Mouse (Mus musculus) hindbrain, embryonic 15.5 days (tissue): ENCODE measurements around the gene Cd36. TPM values are rescaled to one million over a fixed set of nuclear protein-coding genes. Genes with fewer than 3 reads are reported as not detected.
"Not testable (repeated sequence)": the region's sequence is repeated elsewhere in the genome, so short reads cannot be mapped to it uniquely, and the experiment has no call there.

Experiments
- ATAC-seq: fragments of 200-750 bp; cut with Nextera tagmentation; 2 replicates; pipeline ENCODE4 v1.8.0; 2017; ENCODE audit warnings: low read depth, moderate number of reproducible peaks, moderate TSS enrichment; ENCODE audit not compliant: low FRiP score
- H3K27ac ChIP-seq: fragments of 300-500 bp; sonication (generic); replicated peaks from 2 replicates; pipeline ENCODE4 v1.5.1; 2015; ENCODE audit warnings: mild to moderate bottlenecking, inconsistent platforms
- H3K27me3 ChIP-seq: fragments of 300-500 bp; sonication (generic); 2 replicates; pipeline ENCODE4 v1.6.1; 2015; ENCODE audit warnings: control low read depth, inconsistent platforms
- H3K36me3 ChIP-seq: fragments of 300-500 bp; sonication (generic); 2 replicates; pipeline ENCODE4 v1.6.1; 2015; ENCODE audit warnings: control low read depth, inconsistent platforms
- H3K4me1 ChIP-seq: fragments of 300-500 bp; sonication (generic); replicated peaks from 2 replicates; pipeline ENCODE4 v1.6.1; 2015; ENCODE audit warnings: control low read depth, inconsistent platforms
- H3K4me2 ChIP-seq: fragments of 300-500 bp; sonication (generic); 2 replicates; pipeline ENCODE4 v1.6.1; 2015; ENCODE audit warnings: moderate library complexity, mild to moderate bottlenecking, inconsistent platforms
- H3K4me3 ChIP-seq: fragments of 300-500 bp; sonication (generic); 2 replicates; pipeline ENCODE4 v1.5.1; 2015; ENCODE audit warnings: mild to moderate bottlenecking, inconsistent platforms
- H3K9ac ChIP-seq: fragments of 300-500 bp; sonication (generic); 2 replicates; pipeline ENCODE4 v1.6.1; 2015; ENCODE audit warnings: inconsistent platforms
- H3K9me3 ChIP-seq: fragments of 300-500 bp; sonication (generic); 2 replicates; pipeline ENCODE4 v1.6.1; 2016; ENCODE audit warnings: control low read depth, inconsistent platforms
- WGBS: fragments of 180-500 bp; shearing (Covaris S2); methylation state at CpG from one replicate; pipeline ENCODE4 v1.1.7; 2015; 5-methylcytosine and 5-hydroxymethylcytosine counted together
- polyA plus RNA-seq: library from polyadenylated mRNA; unstranded; fragments of >200 nt; fragmentation: Nextera tagmentation; extraction: Ambion mirVana; gene quantifications from 2 replicates; pipeline ENCODE4 v1.2.1, GENCODE M21; 2015

Cd36 gene
- 5.8 and 6.6 TPM in 2 replicates for polyA plus RNA-seq

DNA sequence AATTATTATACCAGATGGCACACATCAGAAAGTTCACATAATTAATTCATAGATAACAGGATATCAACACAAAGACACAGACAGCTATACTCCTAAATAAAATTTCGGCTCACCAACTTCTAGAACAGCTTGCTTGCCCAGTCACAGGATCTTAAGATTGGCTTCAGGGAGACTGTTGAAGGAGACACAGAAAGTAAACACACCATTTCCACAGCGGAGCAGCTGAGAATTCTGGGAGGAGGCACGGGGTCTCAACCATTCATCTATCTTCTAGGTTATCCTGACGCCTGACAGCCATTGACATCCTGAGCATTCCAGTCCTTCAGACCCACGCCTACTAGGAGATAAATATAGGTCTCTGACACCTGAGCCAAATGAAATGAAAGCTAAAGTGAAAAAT is at the start of gene Cd36:
Cd36 (minus strand) TSS at position 204 of the 400 bp plus-strand sequence.
- Histone ChIP-seq H3K4me2 (no peak within 1 kb of the TSS), H3K27ac (no peak within 1 kb of the TSS)

DNA sequence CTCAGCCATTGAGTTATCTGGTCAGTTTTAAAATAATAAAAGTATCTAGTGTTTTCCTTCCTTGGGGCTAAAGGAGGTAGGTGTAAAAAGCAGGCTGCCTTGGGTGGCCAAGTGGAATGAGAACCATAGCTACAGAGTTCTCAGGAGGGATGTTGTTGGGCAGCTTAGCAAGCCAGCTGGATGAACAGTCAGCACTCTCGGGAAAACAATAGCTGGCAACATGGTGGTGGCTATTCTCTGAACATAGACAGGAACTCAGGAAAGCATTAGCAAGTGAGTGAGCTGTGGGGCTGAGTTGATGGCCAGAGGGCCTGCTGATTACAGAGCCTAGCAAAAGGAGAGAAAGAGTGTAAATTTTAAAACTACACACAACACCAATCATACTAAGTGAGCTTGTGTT is 45.9 kb upstream of the Cd36 start:
- no peaks in the 10 kb centered on the region for H3K9me3 ChIP-seq
- no peaks in the 10 kb centered on the region for H3K4me1 ChIP-seq
- H3K4me3 ChIP-seq = no peak overlapping the region
- ATAC-seq = no peak
- no peak overlapping the region for H3K4me2 ChIP-seq
- no peak overlapping the region for H3K9ac ChIP-seq
- no peak overlapping the region for H3K27ac ChIP-seq
- H3K27me3 ChIP-seq = no peaks in the 10 kb centered on the region
- WGBS = 60% methylated on average over 1 of the region's 1 CpGs
- H3K36me3 ChIP-seq = no peaks in the 10 kb centered on the region

More for the DNA sequence above, at the start of gene Cd36:
- no peak within 1 kb of the TSS for H3K9ac ChIP-seq
- no peaks in the 10 kb centered on the region for H3K36me3 ChIP-seq
- no peak for ATAC-seq
- H3K4me1 ChIP-seq = no peaks in the 10 kb centered on the region
- WGBS = 48% methylated on average over 5 of the region's 5 CpGs
- no peak within 1 kb of the TSS for H3K4me3 ChIP-seq
- no peaks in the 10 kb centered on the region for H3K27me3 ChIP-seq
- H3K9me3 ChIP-seq = no peaks in the 10 kb centered on the region

DNA sequence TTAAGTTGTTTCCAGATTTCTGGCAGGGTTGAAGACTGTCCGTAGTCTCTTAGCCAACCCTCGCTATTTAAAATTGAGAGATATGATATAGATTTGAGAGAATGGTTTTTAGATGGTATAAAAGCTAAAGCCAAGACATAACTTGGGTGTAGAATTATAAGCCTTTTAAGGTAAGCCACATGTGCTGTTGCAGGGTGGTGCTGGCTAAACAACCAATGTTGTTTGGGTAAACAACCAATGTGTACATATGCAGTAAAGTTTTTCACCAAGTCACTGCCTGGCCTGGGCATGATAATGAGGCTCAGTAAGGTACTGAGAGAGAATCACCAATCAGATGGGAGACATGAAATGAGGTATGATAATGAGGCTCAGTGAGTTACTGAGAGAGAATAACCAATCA is 43.0 kb upstream of the Cd36 start:
- not testable (repeated sequence) for H3K27me3 ChIP-seq, H3K36me3 ChIP-seq, ATAC-seq, H3K9ac ChIP-seq, H3K4me2 ChIP-seq, H3K27ac ChIP-seq, H3K4me1 ChIP-seq, H3K9me3 ChIP-seq, H3K4me3 ChIP-seq
- WGBS = over 99% methylated on average over 2 of the region's 2 CpGs

DNA sequence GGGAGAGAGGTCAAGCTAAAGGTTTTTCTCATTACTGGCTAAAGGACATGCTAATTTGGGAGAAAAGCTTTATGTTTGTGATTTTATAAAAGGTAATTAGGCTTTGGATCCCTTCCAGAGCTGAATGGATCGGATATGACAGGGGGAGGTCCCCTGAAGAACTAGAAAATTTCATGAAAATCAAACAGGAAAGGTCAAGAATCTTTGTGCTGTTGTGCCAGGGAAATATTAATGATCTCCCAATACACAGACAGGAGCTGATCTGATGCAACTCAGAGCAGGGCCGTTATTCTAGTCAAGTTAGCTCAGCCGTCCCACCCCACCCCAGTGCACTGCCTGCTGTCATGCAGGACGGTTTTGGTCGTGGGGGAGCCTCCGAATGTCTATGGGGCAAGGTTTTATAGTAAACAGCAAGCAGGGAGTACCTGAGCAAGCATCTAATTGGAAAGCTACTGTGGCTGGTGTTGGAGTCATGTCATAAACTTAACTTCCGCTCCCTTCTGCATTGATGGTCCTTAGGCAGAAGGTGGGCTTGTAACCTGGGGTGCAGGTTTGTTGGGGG is 40.5 kb upstream of the Cd36 start:
- H3K27ac ChIP-seq = no peak overlapping the region
- 52% methylated on average over 7 of the region's 7 CpGs for WGBS
- H3K27me3 ChIP-seq = no peaks in the 10 kb centered on the region
- H3K9ac ChIP-seq = no peak overlapping the region
- ATAC-seq = no peak
- no peak overlapping the region for H3K4me2 ChIP-seq
- no peak overlapping the region for H3K4me3 ChIP-seq
- H3K9me3 ChIP-seq = no peaks in the 10 kb centered on the region
- H3K4me1 ChIP-seq = no peaks in the 10 kb centered on the region
- H3K36me3 ChIP-seq = no peaks in the 10 kb centered on the region

DNA sequence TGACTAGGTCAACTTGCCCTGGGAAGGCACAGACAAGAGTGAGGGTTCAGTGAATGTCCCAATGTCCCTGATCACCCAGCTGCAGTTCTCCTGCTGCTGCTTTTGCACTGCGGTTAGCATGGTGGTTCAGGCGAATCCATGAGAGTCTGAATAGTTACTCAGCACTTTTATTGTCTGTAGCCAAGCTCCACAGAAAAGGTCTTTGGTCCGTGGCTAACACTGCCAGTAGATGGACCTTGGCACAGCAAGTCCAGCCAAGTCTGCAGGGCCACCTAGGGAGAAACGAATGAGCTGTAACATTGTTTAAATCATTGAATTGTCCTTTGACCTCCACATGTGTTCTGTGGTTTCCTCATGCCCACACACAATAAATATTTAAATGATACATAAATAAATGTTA is 39.9 kb upstream of the Cd36 start:
- H3K36me3 ChIP-seq = no peaks in the 10 kb centered on the region
- H3K27me3 ChIP-seq = no peaks in the 10 kb centered on the region
- ATAC-seq = no peak
- H3K4me3 ChIP-seq = no peak overlapping the region
- 16% methylated on average over 4 of the region's 4 CpGs for WGBS
- no peaks in the 10 kb centered on the region for H3K9me3 ChIP-seq
- no peak overlapping the region for H3K4me2 ChIP-seq
- no peaks in the 10 kb centered on the region for H3K4me1 ChIP-seq
- H3K9ac ChIP-seq = no peak overlapping the region
- H3K27ac ChIP-seq = no peak overlapping the region

DNA sequence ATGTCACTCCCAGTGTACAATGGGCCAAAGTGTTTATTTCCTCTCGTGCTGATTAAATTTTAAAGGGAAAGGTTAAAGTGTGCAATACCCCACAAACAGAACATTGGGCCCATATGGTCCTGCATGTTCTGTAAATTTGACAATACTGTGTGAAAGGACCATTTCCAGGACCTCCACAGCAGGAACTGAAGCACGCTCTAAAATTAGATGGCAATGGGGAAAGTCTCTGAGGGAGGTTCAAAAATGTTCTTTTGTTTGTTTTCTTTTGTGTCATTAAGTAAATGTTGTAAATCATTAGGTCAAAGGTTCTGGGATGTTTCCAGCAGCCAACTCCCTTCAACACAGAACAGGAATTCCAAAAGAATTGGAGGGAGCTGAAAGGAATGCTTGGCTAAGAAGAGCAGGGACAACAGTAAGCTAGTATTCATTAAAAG is 35.5 kb upstream of the Cd36 start:
- ATAC-seq = no peak
- no peak overlapping the region for H3K4me2 ChIP-seq
- 38% methylated on average over 2 of the region's 2 CpGs for WGBS
- H3K9ac ChIP-seq = no peak overlapping the region
- H3K9me3 ChIP-seq = no peaks in the 10 kb centered on the region
- H3K4me1 ChIP-seq = no peaks in the 10 kb centered on the region
- no peak overlapping the region for H3K27ac ChIP-seq
- H3K27me3 ChIP-seq = no peaks in the 10 kb centered on the region
- no peak overlapping the region for H3K4me3 ChIP-seq
- H3K36me3 ChIP-seq = no peaks in the 10 kb centered on the region

DNA sequence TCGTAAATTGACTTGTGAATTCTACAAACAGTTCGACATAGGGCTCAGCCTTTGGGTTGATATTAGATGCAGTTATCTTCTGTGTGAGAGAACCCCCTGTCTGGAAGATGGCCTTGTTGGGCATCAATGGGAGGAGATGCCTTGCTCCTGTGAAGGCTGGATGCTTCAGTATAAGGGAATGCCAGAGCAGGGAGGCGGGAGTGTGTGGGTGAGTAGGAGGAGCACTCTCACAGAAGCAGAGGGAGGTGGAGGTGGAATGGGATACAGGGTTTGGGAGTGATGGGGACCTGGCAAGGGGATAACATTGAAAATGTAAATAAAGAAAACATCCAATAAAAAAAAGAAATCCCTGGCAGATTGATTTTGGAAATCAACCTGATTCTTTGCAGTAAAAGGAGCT is 35.0 kb upstream of the Cd36 start:
- ATAC-seq = no peak
- no peak overlapping the region for H3K4me2 ChIP-seq
- H3K4me3 ChIP-seq = no peak overlapping the region
- no peaks in the 10 kb centered on the region for H3K36me3 ChIP-seq
- WGBS = 87% methylated on average over 3 of the region's 3 CpGs
- H3K4me1 ChIP-seq = no peaks in the 10 kb centered on the region
- H3K27me3 ChIP-seq = no peaks in the 10 kb centered on the region
- H3K27ac ChIP-seq = no peak overlapping the region
- H3K9me3 ChIP-seq = no peaks in the 10 kb centered on the region
- H3K9ac ChIP-seq = no peak overlapping the region

DNA sequence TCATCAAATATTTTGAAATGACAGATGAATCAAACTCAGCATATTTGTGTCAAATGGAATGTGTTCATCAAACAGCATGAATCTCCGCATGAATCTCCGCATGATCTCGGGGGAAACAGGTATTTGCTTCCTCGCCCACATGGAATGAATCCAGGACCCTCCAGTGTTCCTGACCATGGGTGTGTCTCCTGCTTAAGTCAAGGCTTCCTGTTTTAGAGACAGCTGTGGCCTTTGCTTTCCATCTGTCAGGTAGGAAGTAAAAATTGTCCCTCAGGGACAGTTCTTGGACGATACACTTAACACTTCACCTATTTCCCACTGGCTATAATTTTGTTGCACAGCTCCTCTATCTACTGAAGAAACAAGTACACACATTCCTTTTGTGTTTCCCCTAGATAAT is 30.4 kb upstream of the Cd36 start:
- Histone ChIP-seq H3K9ac (no peak overlapping the region), H3K27ac (no peak overlapping the region), H3K4me1 (no peaks in the 10 kb centered on the region), H3K27me3 (no peaks in the 10 kb centered on the region), H3K4me2 (no peak overlapping the region), H3K36me3 (no peaks in the 10 kb centered on the region), H3K4me3 (no peak overlapping the region), H3K9me3 (no peaks in the 10 kb centered on the region)
- 77% methylated on average over 5 of the region's 5 CpGs for WGBS
- no peak for ATAC-seq

DNA sequence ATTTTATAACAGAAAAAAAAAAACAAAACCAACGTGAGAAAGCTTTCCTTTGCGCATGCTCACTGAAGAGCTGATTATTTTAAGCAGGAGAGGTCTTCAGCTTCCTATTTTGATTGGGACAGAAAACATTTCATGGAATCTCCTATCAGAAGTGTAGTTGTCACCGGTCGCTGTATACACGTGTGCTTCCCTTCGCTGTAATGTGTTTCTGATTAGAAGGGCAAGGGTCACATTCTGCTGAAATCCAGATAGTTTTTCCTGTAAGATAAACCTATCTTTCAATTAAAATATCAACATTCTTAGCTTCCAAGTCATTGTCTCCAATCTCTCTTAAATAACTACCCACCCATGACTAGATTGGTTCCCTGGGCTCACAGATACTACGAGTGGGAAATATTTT is 16.2 kb upstream of the Cd36 start:
- H3K4me1 ChIP-seq = no peaks in the 10 kb centered on the region
- H3K27ac ChIP-seq = no peak overlapping the region
- no peaks in the 10 kb centered on the region for H3K27me3 ChIP-seq
- no peak overlapping the region for H3K4me2 ChIP-seq
- 84% methylated on average over 7 of the region's 7 CpGs for WGBS
- no peak overlapping the region for H3K9ac ChIP-seq
- H3K36me3 ChIP-seq = no peaks in the 10 kb centered on the region
- no peak overlapping the region for H3K4me3 ChIP-seq
- ATAC-seq = no peak
- H3K9me3 ChIP-seq = no peaks in the 10 kb centered on the region

DNA sequence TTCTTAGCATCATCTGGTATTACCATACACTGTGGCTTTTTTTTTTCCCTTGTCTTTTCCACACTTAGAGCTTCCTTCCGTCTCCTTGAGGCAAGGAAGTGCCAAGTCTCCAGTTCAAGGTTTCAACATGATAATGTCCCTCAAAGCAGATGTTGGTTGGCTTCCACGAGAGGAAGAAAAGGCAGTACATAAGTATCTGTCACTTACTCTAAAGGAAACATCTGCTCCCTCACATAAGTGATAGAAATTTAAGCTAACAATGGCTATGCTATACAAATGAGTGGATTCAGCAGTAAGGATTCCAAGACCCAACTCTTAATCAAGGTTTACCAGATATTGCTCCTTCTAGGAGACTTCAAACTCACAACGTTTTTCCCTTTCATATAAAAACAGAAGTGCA is 10.3 kb upstream of the Cd36 start:
- Histone ChIP-seq H3K27ac (no peak overlapping the region), H3K4me2 (no peak overlapping the region), H3K4me3 (no peak overlapping the region), H3K9ac (no peak overlapping the region), H3K9me3 (no peaks in the 10 kb centered on the region), H3K27me3 (no peaks in the 10 kb centered on the region), H3K4me1 (no peaks in the 10 kb centered on the region), H3K36me3 (no peaks in the 10 kb centered on the region)
- ATAC-seq = no peak
- 80% methylated on average over 3 of the region's 3 CpGs for WGBS

DNA sequence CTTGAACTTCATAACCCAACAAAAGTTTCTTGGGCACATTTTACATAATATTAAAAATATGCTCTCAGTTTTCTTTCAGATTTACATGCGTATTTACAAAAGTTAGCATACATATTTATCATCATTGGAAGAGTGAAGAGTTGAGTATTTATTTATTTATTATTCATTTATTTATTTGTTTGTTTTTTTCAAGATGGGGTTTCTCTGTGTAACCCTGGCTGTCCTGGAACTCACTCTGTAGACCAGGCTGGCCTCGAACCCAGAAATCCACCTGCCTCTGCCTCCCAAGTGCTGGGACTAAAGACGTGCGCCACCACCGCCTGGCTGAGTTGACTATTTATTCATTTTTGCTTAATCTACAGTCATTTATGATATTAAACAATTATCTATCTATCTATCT is 9.0 kb upstream of the Cd36 start:
- 98% methylated on average over 5 of the region's 5 CpGs for WGBS
- ATAC-seq, H3K9ac ChIP-seq, H3K27ac ChIP-seq, H3K27me3 ChIP-seq, H3K9me3 ChIP-seq, H3K4me2 ChIP-seq, H3K36me3 ChIP-seq, H3K4me1 ChIP-seq, H3K4me3 ChIP-seq: not testable (repeated sequence)

DNA sequence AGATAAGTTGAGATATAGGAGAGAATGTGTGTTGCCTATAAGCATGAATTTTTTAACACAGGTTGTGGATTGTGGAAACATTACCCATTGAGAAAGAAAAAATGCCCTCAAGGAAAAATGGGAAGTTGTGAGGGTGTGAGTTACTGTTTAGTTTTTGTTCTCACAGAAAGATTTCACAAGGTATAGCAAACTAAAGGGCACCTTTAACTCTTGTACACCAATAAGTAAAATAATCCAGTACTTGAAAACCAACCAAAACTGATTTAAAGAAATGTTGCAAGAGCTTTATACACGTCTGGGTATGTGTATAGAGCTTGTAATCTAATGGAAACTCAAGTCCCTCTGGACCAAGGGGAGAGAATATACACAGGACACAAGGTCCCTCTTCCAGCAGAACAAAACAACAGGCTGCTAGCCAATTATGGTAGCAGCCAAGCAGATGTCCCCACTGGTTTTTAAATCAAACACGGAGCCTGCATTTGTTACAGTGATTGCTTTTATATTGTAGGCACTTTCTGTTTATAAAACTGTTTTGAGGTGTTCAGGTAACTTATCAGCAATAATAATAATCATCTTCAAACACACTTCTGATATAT is 5.1 kb upstream of the Cd36 start:
- no peak overlapping the region for H3K9ac ChIP-seq
- no peak overlapping the region for H3K4me2 ChIP-seq
- no peaks in the 10 kb centered on the region for H3K27me3 ChIP-seq
- WGBS = 57% methylated on average over 2 of the region's 2 CpGs
- H3K9me3 ChIP-seq = no peaks in the 10 kb centered on the region
- H3K27ac ChIP-seq = no peak overlapping the region
- H3K4me3 ChIP-seq = no peak overlapping the region
- H3K36me3 ChIP-seq = no peaks in the 10 kb centered on the region
- H3K4me1 ChIP-seq = no peaks in the 10 kb centered on the region
- no peak for ATAC-seq

DNA sequence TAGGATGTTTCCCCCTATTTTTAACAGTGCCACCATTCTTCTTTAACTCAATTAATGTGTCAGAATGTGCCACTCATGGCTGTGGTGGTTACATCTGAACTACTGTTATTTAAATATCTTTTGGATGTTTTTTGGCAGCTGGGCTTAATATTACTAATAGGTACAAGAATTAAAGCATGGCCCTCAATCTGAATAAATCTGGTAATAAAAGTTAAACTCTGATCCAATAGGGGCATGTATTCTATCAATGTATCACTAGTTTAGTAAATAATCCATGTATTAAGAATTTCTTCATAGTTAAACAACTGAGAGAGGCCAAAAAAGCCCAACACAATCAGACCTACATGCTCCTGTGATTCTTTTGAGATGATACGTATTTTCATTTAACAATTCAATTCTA is 690 bp upstream of the Cd36 start:
- no peak overlapping the region for H3K27ac ChIP-seq
- no peak for ATAC-seq
- H3K4me1 ChIP-seq = no peaks in the 10 kb centered on the region
- H3K9ac ChIP-seq = no peak overlapping the region
- 82% methylated on average over 1 of the region's 1 CpGs for WGBS
- no peaks in the 10 kb centered on the region for H3K27me3 ChIP-seq
- H3K4me3 ChIP-seq = no peak overlapping the region
- H3K9me3 ChIP-seq = no peaks in the 10 kb centered on the region
- no peaks in the 10 kb centered on the region for H3K36me3 ChIP-seq
- H3K4me2 ChIP-seq = no peak overlapping the region
